In genomic region chr11:53097870-53098269, GRCm38 (mm10) we compare ENCODE assay signal across 19 mouse cellular contexts.
"Had no signal": no experiment of that assay in that cellular context is flagged by ENCODE, and none has a peak within 500 bp of the region (broad histone marks: within the 10 kb centered on the region; RNA-seq: fewer than 3 reads in every experiment).

No protein-coding gene starts in this region.

- ATAC-seq: inflammation-experienced regulatory T-cells, adult 6 months; intestine, embryonic 16.5 days; liver, postnatal 0 days; midbrain, embryonic 15.5 days had no signal

- H3K4me3 ChIP-seq: limb, embryonic 12.5 days; limb, embryonic 15.5 days; midbrain, embryonic 12.5 days; midbrain, embryonic 15.5 days; neural tube, embryonic 12.5 days; neural tube, embryonic 15.5 days; stomach, embryonic 15.5 days had no signal

- DNase-seq: kidney, adult 18-20 months; kidney, adult 9 months; kidney, postnatal 14 days; left cerebral cortex, postnatal 4 days; liver, postnatal 0 days; lung, embryonic 14.5 days; lung, postnatal 36 days; right cerebral cortex, postnatal 4 days; thymus, adult 18-20 months had no signal

- H3K27ac ChIP-seq: limb, embryonic 12.5 days; limb, embryonic 15.5 days; liver, embryonic 14.5 days; midbrain, embryonic 12.5 days; midbrain, embryonic 15.5 days; neural tube, embryonic 12.5 days; neural tube, embryonic 15.5 days; stomach, embryonic 15.5 days had no signal
